Mouse (Mus musculus) retina, postnatal 7 days (tissue): ENCODE results near the gene Kmt2a.
A peak's percentile ranks its signal among the peaks of the same experiment; 100 is the strongest.

Experiments used
- DNase-seq: peaks from one replicate; pipeline ENCODE4 v3.0.0-alpha.2; 2012; ENCODE audit warnings: low read depth, low spot score

Kmt2a gene

GRCm38 (mm10) chr9:44881221-44881871 is at the start of gene Kmt2a:
TSS of gene Kmt2a (minus strand) at chr9:44881296.
- DNase-seq = peak; percentile 96

- no peak for DNase-seq
Observed at GRCm38 (mm10) chr9:44921543-44921942, 40.4 kb upstream of the Kmt2a start.

- no peak for DNase-seq
Observed at GRCm38 (mm10) chr9:44921123-44921468, 40.0 kb upstream of the Kmt2a start.

- peak; percentile 91 for DNase-seq
Observed at GRCm38 (mm10) chr9:44920374-44921122, 39.5 kb upstream of the Kmt2a start, which contains the start of gene Atp5l. TSS of gene Atp5l (minus strand) at chr9:44920742.

- no peak for DNase-seq
Observed at GRCm38 (mm10) chr9:44919606-44920005, 38.5 kb upstream of the Kmt2a start.

- DNase-seq = peak; percentile 25
Observed at GRCm38 (mm10) chr9:44916196-44916595, 35.1 kb upstream of the Kmt2a start.

GRCm38 (mm10) chr9:44914706-44915105 is 33.6 kb upstream of the Kmt2a start:
- DNase-seq = no peak

GRCm38 (mm10) chr9:44911365-44911764 is 30.3 kb upstream of the Kmt2a start:
- no peak for DNase-seq

GRCm38 (mm10) chr9:44905620-44906019 is 24.5 kb upstream of the Kmt2a start:
- no peak for DNase-seq

- DNase-seq = no peak
Observed at GRCm38 (mm10) chr9:44904964-44905363, 23.9 kb upstream of the Kmt2a start.

GRCm38 (mm10) chr9:44903856-44904255 is 22.8 kb upstream of the Kmt2a start:
- DNase-seq = no peak

GRCm38 (mm10) chr9:44900402-44900801 is 19.3 kb upstream of the Kmt2a start:
- no peak for DNase-seq

- DNase-seq = no peak
Observed at GRCm38 (mm10) chr9:44899716-44900115, 18.6 kb upstream of the Kmt2a start.

- DNase-seq = no peak
Observed at GRCm38 (mm10) chr9:44897024-44897423, 15.9 kb upstream of the Kmt2a start.

- no peak for DNase-seq
Observed at GRCm38 (mm10) chr9:44892664-44893063, 11.6 kb upstream of the Kmt2a start.

GRCm38 (mm10) chr9:44891210-44891609 is 10.1 kb upstream of the Kmt2a start:
- no peak for DNase-seq

- DNase-seq = no peak
Observed at GRCm38 (mm10) chr9:44890122-44890521, 9.0 kb upstream of the Kmt2a start.

GRCm38 (mm10) chr9:44888114-44888624 is 7.1 kb upstream of the Kmt2a start:
- no peak for DNase-seq

GRCm38 (mm10) chr9:44882981-44883569 is 2.0 kb upstream of the Kmt2a start:
- DNase-seq = no peak

- no peak for DNase-seq
Observed at GRCm38 (mm10) chr9:44882436-44882980, 1.4 kb upstream of the Kmt2a start.

- peak; percentile 33 for DNase-seq
Observed at GRCm38 (mm10) chr9:44881941-44882435, 892 bp upstream of the Kmt2a start.
